Mouse (Mus musculus): ENCODE measurements around the gene Galnt18.

Galnt18 gene

DNA sequence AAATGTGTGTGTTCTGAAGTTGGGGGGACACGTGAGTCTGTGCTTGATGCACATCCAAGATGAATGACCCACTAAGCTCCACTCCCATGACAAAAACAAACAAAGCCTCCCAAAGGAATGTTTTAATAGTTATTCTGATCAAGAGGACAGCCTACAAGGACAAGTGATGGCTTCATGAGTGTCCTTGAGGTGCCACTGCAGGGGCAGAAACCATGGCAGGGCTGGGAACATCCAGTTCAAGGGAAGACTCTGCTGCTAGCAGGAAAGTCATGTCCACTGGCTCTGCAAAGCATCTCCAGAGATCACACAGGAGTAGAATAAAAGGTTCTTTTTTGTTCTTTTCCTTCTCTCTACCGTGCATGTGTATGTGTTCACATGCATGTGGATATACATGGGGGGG is 140.9 kb downstream of the Galnt18 start:
- no peak for DNase-seq (ENCODE audit: extremely low read depth, low read depth, low spot score)

DNA sequence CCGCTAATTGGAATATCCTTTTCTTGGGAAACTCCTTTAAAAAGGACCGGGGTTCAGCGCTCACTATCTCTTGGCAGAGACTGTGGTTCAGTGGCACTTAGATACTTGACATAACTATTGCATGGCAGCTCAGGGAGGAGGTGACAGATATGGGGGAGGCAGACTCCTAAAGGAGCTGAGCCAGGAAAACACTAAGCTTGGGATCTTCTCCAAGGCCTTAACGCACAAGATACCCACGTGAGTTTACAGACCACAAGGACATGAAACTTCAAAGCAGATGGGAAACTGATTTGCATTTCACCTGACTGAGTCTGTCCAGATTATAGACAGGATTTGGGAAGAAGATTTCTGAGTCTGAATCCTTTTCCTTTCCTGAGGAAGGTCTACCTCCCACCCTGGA is 141.3 kb downstream of the Galnt18 start:
- DNase-seq (ENCODE audit: extremely low read depth, low read depth, low spot score) = no peak

DNA sequence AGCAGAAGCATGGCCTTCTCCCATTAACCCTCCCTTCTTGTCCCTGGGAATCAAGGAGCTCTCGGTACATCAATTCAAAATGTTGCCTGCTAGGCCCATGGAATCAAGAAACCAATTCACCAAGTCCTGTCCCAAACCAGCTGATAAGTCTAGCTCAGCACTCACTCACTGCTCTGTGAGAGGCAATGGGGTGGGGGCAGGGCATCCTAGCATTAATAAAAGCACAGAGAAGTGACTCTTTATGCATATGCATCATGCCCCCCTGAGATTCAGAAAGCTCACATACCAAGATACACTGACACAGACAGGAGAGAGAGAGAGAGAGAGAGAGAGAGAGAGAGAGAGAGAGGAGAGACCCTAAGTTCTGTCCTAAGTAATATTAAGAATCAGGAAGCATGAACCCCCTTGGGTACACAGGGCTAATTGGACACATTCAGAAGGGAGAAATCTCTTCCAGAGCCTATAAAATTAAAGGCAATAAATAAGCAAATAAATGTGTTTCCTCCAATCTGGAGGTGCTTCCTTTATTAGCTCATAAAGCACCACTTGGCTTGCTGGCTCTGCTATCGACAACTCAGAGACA is 141.8 kb downstream of the Galnt18 start:
- DNase-seq (ENCODE audit: extremely low read depth, low read depth, low spot score) = no peak

DNA sequence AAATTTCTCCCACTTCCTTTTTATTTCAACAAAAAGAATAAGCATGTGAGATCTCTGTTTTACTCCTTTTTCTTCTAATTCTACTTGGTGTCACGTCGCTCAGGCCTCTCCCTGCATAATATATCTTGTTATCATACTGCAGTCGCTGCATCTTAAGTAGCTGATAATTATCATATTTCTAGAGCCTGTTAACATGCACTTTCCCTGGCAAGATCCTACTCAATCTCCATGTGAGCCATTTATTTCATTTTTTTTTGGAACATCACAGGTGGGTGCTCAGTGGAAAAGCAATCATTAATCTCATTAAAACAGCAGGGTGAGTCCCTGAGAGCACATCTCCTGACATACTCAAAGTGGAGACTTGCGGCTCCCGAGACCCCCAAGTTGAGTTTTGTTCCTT is 143.3 kb downstream of the Galnt18 start:
- DNase-seq (ENCODE audit: extremely low read depth, low read depth, low spot score) = no peak

DNA sequence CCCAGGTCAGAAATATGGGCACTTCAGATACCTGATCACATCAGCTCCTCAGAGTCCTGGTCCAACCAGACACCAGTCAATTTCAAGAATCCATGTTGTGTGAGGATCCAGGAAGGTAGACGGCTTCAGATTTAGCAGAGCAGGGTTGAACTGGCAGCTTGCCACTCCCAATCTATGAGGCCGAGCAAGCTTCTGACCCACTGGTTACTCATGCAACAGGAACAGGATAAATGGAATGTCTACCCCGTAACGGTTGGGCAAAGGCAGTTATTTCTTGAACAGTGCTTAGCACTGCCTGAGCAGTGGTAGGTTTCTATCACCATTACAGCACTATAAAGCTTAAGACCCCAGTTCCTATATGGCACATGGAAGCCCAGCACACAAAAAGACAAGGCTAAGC is 148.5 kb downstream of the Galnt18 start:
- DNase-seq (ENCODE audit: extremely low read depth, low read depth, low spot score) = no peak

DNA sequence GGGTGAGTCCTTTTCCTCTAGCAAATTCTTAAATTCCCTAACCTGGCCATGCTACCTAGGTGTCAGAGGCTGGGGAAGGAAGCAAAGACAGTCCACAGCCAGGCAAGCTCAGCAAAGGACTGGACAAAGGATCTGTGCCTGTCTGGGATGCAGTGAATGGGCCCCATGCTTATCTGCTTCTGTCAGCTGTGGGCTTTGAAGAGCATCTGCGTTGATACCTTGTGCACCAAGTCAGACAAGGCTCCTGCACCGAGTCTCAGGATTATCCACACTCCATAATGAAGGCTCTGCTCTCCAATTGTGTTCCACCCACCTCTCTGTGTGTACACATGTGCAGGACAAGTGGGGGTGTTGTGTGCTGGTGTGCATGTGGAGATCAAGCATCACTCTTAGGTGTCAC is 153.5 kb downstream of the Galnt18 start:
- no peak for DNase-seq (ENCODE audit: extremely low read depth, low read depth, low spot score)

DNA sequence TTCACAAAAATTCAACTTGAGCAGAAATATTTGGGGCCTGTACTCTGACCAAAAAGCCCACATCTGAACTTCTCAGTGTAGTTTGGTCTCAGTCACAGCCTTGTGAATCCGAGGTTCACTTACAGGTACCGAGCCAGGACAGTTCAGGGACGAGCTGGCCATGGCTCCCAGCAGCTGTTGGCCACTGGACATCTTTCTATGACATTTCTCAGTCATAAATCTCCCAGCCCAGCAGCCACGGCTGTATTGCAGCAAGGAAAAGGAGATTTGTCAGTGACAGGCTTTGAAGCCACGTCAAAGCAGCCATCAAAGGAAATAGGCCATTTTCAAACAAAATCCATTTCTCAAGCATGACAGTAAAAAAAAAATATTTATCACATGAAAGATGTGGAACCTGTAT is 154.0 kb downstream of the Galnt18 start:
- no peak for DNase-seq (ENCODE audit: extremely low read depth, low read depth, low spot score)

DNA sequence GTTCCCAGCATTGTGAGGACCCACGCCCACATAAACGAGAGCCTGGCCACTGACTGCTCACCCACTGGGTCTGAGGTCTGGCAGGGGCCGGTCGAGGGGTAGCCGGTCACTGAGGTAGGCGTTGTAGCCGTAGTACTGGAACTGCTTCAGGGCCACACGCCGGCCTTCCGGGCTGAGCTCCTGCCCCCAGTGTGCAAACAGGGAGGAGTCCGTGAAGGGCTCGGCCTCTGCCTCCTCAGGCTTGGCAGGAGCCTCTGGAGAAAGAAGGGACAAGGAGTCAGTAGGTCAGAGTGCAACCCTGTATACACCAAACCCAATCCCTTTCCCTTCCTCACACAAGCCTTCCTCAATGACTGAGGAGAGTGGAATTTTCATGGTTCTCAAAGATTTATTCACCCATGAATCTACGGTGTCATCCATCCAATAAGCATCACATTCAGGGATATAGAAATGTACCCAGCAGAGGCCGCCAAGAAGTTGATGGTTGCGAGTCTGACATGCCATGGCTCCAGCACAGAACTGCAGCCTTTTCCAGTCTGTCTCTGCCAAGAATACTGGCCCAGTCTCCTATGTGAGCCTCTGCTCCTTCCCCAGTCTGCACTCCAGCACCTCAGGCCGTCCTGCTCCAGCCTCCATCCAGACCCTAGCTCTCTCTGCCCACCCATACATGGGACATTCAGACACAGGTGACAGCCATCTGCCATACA is 163.4 kb downstream of the Galnt18 start:
- DNase-seq (ENCODE audit: extremely low read depth, low read depth, low spot score) = no peak

DNA sequence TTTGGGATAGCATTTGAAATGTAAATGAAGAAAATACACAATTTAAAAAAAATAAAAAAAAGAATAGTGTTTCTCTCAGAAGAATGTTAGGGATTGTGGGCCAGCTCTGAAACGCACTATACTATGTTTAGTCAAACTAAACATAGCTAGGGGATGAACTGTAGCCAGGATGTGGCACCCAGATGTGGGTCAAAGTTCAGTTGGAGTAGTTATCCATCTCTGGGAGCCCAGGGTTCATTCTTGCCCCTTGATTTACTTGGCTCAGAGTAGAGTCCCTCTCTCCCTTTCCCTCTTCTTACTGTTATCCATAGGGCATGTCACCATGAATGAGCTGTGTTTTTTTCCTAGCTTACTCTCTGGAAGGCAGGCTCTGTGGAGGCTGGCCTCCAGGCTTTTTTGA is 165.3 kb downstream of the Galnt18 start:
- DNase-seq (ENCODE audit: extremely low read depth, low read depth, low spot score) = no peak

DNA sequence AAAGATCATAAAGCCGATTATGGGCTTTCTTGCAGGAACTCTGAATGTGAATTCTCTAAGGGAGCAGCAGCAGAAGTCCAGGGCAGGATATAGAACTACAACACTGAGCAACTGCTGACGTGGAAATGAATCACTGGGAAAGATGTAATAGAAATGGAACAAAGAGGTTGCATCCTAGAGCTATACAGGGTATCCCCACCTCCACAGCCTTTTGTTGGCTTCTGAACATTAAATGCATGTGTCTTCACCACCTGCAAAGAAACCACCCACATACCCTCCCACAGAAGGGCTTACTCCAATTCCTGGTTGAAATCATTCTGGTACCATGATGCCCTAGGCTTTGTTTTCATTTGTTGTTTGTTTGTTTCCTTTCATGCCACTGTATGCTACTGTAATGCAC is 172.3 kb downstream of the Galnt18 start:
- no peak for DNase-seq (ENCODE audit: extremely low read depth, low read depth, low spot score)

DNA sequence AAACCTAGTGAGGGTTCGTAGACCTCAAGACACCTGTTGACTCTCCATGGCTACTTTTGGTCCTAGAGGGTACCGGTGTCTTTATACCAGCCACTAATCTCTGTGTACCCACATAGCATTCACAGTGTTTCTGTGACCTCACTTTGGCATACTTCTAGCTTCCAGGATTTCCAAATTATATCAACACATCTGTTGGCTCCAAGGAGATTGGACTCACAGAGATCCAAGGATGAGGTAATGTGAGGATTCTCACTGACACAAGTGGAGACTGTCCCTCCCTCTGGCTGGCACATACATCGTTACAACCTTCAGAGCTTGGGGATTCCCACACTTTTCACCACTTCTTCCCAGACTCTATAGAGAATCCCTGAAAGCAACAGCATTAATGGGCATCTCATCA is 173.7 kb downstream of the Galnt18 start:
- peak; percentile 68 for DNase-seq (ENCODE audit: extremely low read depth, low read depth, low spot score)

DNA sequence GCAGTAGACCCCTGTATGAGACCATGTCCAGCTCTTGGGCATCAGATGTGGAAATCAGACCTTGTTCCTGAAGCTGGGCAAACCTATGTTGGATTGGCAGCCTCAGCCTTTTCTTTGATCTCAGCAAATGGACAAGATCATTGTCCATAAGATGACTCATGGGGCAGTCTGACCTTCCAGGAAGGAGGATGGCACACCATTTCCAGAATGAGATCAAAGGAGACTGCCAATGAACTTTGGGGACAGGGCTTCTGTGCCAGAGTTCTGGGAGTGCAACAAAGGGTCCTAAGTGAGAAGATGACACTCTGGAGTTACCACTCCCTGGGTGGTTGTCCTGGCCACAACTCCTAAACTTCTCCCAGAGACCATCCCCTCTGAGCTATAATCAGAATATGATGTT is 174.1 kb downstream of the Galnt18 start:
- no peak for DNase-seq (ENCODE audit: extremely low read depth, low read depth, low spot score)

DNA sequence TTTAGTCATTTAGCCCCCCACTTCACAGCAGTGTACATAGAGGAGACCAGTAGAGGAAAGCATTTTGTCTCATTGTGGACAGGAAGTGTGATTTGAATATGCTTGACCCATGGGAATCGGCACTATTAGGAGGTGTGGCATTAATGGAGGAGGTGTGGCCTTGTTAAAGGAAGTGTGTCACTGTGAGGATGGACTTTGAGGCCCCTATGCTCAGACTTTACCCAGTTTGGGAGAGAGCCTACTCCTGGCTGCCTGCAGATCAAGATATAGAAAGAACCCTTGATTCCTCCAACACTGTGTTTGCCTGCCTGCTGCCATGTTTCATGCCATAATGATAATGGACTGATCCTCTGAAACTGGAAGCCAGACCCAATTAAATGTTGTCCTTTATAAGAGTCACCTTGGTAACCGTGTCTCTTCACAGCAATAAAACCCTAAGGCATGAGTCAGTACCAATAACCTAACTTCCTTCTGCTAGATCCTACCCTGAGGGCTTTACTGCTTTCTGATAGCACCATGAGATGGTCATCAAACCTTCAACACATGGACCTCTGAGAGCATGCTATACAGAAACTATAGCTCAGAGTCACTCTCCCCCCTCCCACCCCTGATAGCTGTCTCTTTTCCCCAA is 175.1 kb downstream of the Galnt18 start:
- DNase-seq (ENCODE audit: extremely low read depth, low read depth, low spot score) = no peak

DNA sequence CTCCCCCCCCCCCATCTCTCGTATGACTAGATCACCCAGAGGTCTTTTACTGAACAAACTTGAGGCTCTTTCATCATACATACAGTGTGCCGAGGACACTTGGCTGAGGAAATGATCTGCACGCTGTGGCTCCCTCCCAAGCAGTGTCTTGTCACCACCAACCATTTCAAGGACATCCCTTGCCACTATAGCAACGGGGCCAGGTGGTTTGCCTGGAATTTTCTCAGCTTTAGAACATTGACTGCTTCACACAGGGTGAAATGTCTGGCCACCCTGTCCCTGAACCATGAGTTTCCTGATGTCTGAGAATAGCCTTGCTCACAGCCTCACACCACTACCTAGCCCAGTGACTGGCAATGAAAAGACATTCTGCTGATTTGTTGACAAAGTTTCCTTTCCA is 176.6 kb downstream of the Galnt18 start:
- no peak for DNase-seq (ENCODE audit: extremely low read depth, low read depth, low spot score)

DNA sequence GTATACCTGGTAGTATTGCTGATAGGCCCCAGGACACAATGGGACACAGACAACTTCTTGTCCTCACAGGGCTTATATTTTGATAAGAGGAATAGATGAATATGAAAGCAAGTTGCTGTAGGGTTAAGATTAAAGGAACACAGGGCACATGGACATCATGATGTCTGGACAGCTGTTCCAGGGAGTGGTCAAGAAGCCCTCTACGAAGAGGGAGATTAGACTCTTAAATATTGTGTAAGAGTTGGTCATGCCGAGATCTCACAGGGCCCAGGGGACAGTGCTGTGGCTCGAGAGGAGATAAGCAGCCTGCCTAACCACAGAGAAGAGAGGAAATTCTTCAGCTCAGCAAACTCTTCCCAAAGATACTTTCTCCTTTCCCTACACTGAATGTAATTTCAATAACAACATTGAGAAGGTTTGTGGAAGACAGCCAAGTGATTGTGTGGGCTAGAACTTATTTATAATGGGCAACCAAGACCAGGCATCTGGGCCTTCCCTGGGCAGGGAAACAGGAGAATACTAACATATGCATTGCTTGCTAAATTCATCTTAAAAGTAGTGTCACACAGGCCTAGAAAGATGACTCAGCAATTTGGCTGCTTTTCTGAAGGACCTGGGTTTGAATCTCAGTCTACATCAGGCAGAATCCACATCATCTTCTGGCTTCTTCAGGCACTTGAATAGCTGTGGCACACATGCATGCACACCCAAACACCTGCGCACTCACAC is 178.3 kb downstream of the Galnt18 start:
- DNase-seq (ENCODE audit: extremely low read depth, low read depth, low spot score) = no peak

DNA sequence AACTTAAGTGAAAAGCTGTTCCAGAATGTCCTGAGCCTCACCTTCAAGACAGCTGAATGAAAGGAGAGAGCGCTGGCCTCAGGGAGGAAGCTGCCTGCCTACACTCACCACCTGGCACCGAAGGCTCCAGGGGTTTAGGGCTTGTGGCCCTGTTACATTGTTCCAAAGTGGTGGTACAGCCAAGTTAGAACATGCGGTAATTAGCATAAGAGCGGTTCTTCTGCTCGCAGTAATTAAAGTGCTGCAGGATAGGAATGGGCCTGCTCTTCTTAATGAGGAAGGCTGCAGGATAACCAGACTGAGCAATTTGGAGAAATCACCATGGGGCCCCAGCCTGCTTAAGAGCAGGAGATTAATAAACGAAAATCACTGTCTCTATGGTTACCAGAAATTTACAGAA is 179.0 kb downstream of the Galnt18 start:
- peak; percentile 85 for DNase-seq (ENCODE audit: extremely low read depth, low read depth, low spot score)

DNA sequence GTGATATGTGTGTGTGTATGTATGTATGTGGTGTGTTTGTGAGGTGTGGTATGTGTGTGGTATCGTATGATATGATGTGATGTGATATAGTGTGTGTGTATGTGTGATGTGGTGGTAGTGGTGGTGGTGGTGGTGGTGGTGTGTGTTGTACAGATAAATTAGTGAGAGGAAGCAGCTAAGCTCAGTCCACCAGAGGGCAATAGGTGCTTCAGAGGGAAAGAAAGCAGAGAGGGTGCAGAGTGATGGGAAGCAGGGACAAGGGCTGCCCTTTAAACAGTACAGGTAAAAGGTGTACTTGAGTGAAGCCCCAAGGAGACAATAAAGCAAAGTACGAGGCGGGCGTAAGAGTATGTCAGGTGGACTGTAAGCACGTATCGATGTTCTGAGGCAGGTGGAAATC is 186.1 kb downstream of the Galnt18 start:
- DNase-seq (ENCODE audit: extremely low read depth, low read depth, low spot score) = no peak

DNA sequence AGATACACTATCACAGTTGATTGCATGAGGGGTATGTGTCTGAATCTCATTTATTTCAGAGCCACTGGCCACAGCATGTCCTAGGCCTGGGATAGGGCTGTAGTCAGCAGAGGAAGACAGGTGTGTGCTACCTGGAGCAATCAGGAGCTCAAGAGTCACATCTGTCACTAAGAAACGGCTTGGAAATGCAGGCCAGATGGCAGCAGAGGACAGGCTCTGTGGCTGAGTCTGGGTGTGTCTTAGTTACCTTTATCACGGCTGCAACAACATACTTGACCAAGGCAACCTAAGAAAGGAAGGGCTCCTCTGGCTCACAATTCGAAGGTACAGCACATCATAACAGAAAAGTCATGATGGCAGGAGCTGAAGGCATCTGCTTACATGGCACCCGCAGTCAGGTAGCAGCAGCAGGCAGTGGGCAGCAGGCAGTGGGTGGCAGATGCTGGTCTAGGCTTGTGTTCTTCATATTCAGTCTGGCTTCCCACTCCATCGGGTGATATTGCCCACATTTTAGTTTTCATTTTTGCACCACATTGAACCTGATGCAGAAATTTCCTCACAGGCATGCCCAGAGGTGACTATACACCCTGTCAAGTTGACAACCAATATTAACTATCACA is 190.2 kb downstream of the Galnt18 start:
- DNase-seq (ENCODE audit: extremely low read depth, low read depth, low spot score) = no peak

DNA sequence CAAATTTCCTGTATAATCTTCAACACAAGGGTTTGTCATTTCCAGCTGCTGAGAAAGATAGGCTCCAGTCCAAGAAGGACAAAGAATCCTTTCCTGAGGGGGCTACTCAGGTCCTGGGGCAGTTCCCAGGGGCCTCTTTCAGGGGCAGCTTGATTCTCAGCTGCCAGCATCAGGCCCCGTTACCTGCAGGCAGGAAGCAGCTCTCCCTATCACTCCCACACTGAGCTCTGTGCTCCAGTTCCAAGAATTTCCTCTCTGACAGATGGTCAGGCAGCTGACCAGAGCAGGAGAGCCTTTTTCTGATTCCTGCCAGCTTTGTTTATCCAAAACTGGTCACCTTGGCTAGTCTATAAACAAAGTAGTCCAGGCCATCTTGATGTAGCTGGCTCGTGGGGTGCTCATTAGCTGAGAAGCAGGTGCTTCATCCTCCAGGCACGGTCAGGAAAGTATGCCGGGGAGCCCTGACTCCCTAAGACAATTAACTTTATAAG is 191.4 kb downstream of the Galnt18 start:
- DNase-seq (ENCODE audit: extremely low read depth, low read depth, low spot score) = no peak

DNA sequence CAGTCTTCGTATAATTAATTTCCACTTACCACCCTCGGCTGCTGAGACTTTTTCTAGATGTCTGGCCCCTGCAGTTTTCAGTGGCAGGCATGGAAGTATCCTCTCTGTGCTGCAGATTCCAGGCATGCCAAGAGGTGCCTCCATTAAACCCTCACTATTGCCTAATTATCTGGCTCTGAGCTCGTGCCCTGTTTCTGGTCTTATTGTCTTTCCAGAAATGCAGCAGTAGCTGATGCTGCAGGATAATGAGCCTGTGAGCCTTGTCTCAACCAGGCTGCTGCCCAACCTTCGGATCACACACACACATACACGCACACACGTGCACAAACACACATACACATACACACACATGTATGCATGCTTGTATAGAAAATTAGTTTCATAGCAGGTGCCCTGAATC is 199.2 kb downstream of the Galnt18 start:
- no peak for DNase-seq (ENCODE audit: extremely low read depth, low read depth, low spot score)

DNA sequence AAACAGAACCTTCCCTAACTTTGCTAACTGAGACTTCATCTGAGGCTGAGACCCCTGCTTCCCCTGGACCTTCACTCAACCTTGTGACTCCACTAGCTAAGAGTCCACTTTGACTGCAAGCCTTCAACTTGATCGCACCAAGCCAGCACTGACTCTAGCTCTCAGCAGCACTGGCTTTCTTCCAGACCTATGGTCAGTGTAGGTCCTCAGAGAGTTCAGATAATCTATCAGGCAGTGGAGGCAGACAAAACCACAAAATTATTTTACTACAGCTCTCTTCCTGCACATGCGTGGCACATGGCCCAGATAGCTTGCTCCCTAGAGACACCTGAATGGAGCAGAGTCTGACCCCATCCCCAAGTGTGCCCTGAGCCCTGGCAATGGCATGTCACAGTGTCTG is 204.7 kb downstream of the Galnt18 start:
- DNase-seq (ENCODE audit: extremely low read depth, low read depth, low spot score) = no peak
